Mouse (Mus musculus) stomach, postnatal 0 days (tissue): ENCODE data around the gene Rps3a1. TPM values are rescaled to one million over a fixed set of nuclear protein-coding genes. Genes with fewer than 3 reads are reported as not detected.
A peak's percentile ranks its signal among the peaks of the same experiment; 100 is the strongest.
"Not testable (repeated sequence)": the region's sequence is repeated elsewhere in the genome, so short reads cannot be mapped to it uniquely, and the experiment has no call there.

ENCODE experiments used
- ATAC-seq: fragments of 200-750 bp; cut with Nextera tagmentation; 2 replicates; pipeline ENCODE4 v1.8.0; 2017; ENCODE audit not compliant: low FRiP score, low TSS enrichment
- DNase-seq: peaks from one replicate; pipeline ENCODE4 v3.0.0-alpha.2; 2016; ENCODE audit warnings: low spot score
- H3K27ac ChIP-seq: fragments of 300-500 bp; sonication (generic); replicated peaks from 2 replicates; pipeline ENCODE4 v1.5.1; 2014; ENCODE audit warnings: mild to moderate bottlenecking, control low read depth
- H3K27me3 ChIP-seq: fragments of 300-500 bp; sonication (generic); 2 replicates; pipeline ENCODE4 v1.6.1; 2014; ENCODE audit warnings: low read length; ENCODE audit not compliant: control insufficient read depth, insufficient read depth
- H3K36me3 ChIP-seq: fragments of 300-500 bp; sonication (generic); 2 replicates; pipeline ENCODE4 v1.6.1; 2014; ENCODE audit warnings: low read length, mixed read lengths; ENCODE audit not compliant: control insufficient read depth, insufficient read depth
- H3K4me1 ChIP-seq: fragments of 300-500 bp; sonication (generic); replicated peaks from 2 replicates; pipeline ENCODE4 v1.6.1; 2014; ENCODE audit warnings: antibody characterized with exemption; ENCODE audit not compliant: control insufficient read depth, insufficient read depth
- H3K4me2 ChIP-seq: fragments of 300-500 bp; sonication (generic); replicated peaks from 2 replicates; pipeline ENCODE4 v1.6.1; 2014; ENCODE audit warnings: low read depth, mild to moderate bottlenecking, control low read depth, moderate library complexity
- H3K4me3 ChIP-seq: fragments of 300-500 bp; sonication (generic); 2 replicates; pipeline ENCODE4 v1.5.1; 2014; ENCODE audit warnings: low read depth, low read length, control low read depth
- H3K9ac ChIP-seq: fragments of 300-500 bp; sonication (generic); 2 replicates; pipeline ENCODE4 v1.6.1; 2014; ENCODE audit warnings: mild to moderate bottlenecking, low read length, control low read depth, mixed read lengths
- H3K9me3 ChIP-seq: fragments of 300-500 bp; sonication (generic); 2 replicates; pipeline ENCODE4 v1.6.1; 2016; ENCODE audit warnings: low read length; ENCODE audit not compliant: control insufficient read depth
- CTCF ChIP-seq: IDR thresholded peaks from 2 replicates; pipeline ENCODE4 v1.5.1; 2016; ENCODE audit warnings: antibody characterized with exemption, low read depth, mild to moderate bottlenecking, moderate library complexity
- EP300 ChIP-seq: optimal IDR thresholded peaks from 2 replicates; pipeline ENCODE3; 2016; ENCODE audit warnings: antibody characterized with exemption
- WGBS: fragments of 180-500 bp; shearing (Covaris S2); extraction: QIAGEN DNeasy Blood & Tissue Kit; methylation state at CpG from one replicate; pipeline ENCODE4 v1.1.7; 2014; 5-methylcytosine and 5-hydroxymethylcytosine counted together
- polyA plus RNA-seq: library from polyadenylated mRNA; unstranded; fragments of >200 nt; fragmentation: Nextera tagmentation; extraction: Ambion mirVana; gene quantifications from 2 replicates; pipeline ENCODE4 v1.2.1, GENCODE M21; 2015

Gene Rps3a1
- polyA plus RNA-seq, 1 experiment from 2014 or later = 1,198 TPM

GRCm38 (mm10) chr3:86110077-86110476 lies 32.4 kb downstream of the Rps3a1 start:
- Histone ChIP-seq H3K4me1 (no peaks in the 10 kb centered on the region), H3K9ac (no peak overlapping the region), H3K27ac (no peak overlapping the region), H3K27me3 (no peaks in the 10 kb centered on the region), H3K9me3 (no peaks in the 10 kb centered on the region), H3K4me2 (0 out of 2 replicates have a peak overlapping the region, but pooled peaks have one; percentile 23), H3K4me3 (no peak overlapping the region), H3K36me3 (peaks cover 4% of the 10 kb centered on the region)
- TF ChIP-seq CTCF (peak; percentile 67), EP300 (no peak)
- 18% methylated on average over 10 of the region's 10 CpGs for WGBS
- DNase-seq (peak; percentile 71), ATAC-seq (peak; percentile 67)

GRCm38 (mm10) chr3:86109099-86109498 lies 33.4 kb downstream of the Rps3a1 start:
- no peak for TF ChIP-seq EP300
- TF ChIP-seq CTCF = no peak
- no peaks in the 10 kb centered on the region for H3K4me1 ChIP-seq
- no peaks in the 10 kb centered on the region for H3K27me3 ChIP-seq
- no peaks in the 10 kb centered on the region for H3K9me3 ChIP-seq
- WGBS = 75% methylated on average over 7 of the region's 7 CpGs
- H3K4me2 ChIP-seq = no peak overlapping the region
- no peak overlapping the region for H3K27ac ChIP-seq
- no peak overlapping the region for H3K4me3 ChIP-seq
- H3K36me3 ChIP-seq = peaks cover 4% of the 10 kb centered on the region
- DNase-seq = no peak
- H3K9ac ChIP-seq = no peak overlapping the region
- ATAC-seq = no peak

GRCm38 (mm10) chr3:86108576-86108975 lies 33.9 kb downstream of the Rps3a1 start:
- H3K36me3 ChIP-seq = peaks cover 4% of the 10 kb centered on the region
- H3K4me2 ChIP-seq = no peak overlapping the region
- 64% methylated on average over 4 of the region's 4 CpGs for WGBS
- no peak for TF ChIP-seq EP300
- TF ChIP-seq CTCF = no peak
- no peak overlapping the region for H3K4me3 ChIP-seq
- ATAC-seq (peak; percentile 75), DNase-seq (no peak)
- H3K9ac ChIP-seq = no peak overlapping the region
- no peaks in the 10 kb centered on the region for H3K9me3 ChIP-seq
- H3K27me3 ChIP-seq = no peaks in the 10 kb centered on the region
- no peaks in the 10 kb centered on the region for H3K4me1 ChIP-seq
- H3K27ac ChIP-seq = no peak overlapping the region

DNA sequence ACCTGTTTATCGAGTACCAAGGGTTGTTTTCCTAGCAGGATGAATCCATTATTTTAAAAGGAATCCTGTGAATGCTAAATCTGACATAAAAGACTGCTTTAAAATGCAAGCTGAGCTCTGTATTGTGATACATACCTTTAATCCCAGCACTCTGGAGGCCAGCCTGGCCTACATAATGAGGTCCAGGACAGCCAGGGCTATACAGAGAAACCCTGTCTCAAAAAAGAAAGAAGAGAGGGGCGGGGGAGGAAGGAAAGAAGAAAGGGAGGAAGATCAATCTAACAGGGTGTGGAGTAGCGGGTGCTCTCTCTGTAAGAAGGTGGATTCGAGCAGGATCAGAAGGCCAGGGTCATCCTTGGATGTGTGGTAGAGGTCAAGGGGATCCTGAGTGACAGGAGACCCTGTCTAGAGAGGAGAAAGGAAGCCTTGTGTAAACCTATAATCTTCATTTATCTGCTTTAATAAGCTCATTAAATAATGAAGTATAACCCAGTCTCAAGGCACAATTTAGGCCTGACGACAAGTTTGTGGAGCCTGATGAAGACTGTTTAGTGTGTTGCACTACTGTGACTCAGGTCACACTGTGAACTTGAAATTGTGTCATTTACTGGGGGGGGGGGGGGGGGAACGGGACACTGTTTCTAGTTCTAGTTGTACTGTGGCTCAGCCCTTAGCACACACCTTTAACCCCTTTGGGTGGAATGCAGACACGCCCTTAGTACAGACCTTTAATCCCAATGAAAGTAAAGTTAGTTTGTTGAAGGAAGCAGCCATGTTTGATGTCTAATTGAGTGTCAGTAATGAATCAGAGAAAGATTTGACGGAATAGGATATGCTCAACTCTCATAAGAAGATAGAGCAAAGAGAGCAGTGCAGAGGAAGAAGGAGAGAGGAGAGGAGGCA lies 34.6 kb downstream of the Rps3a1 start:
- H3K9ac ChIP-seq = no peak overlapping the region
- H3K4me3 ChIP-seq = no peak overlapping the region
- DNase-seq = no peak
- no peaks in the 10 kb centered on the region for H3K4me1 ChIP-seq
- no peak overlapping the region for H3K27ac ChIP-seq
- WGBS = 68% methylated on average over 8 of the region's 8 CpGs
- peaks cover 4% of the 10 kb centered on the region for H3K36me3 ChIP-seq
- peak; percentile 78 for ATAC-seq
- no peak for TF ChIP-seq CTCF
- TF ChIP-seq EP300 = no peak
- H3K9me3 ChIP-seq = no peaks in the 10 kb centered on the region
- no peak overlapping the region for H3K4me2 ChIP-seq
- H3K27me3 ChIP-seq = no peaks in the 10 kb centered on the region

DNA sequence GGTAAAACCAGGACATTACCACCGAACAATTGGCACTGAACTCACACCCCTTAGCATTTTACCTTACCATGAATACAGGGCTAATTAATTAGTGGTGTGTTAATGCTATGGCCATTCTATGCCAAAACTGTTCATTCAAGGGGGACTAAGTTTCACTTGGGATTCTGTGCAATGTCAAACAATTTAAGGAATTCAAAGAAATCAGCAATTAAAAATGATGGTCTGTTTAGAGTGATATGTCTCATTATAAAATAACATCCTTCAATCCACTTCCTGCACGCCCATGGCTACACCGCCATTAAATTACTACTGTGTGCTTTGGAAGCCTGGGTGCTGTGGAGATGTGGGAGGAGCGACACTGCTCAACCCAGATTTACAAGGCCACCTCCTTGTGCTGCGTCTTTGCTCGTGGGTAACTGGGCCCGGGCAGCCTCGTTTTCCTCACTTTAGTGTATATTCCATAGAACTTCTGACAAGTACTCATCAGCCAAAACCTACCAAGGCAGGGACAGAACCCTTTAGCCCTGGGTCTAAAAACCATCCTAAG lies 36.3 kb downstream of the Rps3a1 start:
- DNase-seq (no peak), ATAC-seq (no peak)
- H3K36me3 ChIP-seq = peaks cover 4% of the 10 kb centered on the region

GRCm38 (mm10) chr3:86104909-86105308 lies 37.6 kb downstream of the Rps3a1 start:
- no peak for DNase-seq
- WGBS = 70% methylated on average over 4 of the region's 4 CpGs

More for the DNA sequence above, 36.3 kb downstream of the Rps3a1 start:
- no peak for TF ChIP-seq CTCF
- TF ChIP-seq EP300 = no peak
- 91% methylated on average over 8 of the region's 8 CpGs for WGBS
- Histone ChIP-seq H3K4me2 (no peak overlapping the region), H3K4me1 (no peaks in the 10 kb centered on the region), H3K27me3 (no peaks in the 10 kb centered on the region), H3K4me3 (no peak overlapping the region), H3K27ac (no peak overlapping the region), H3K9me3 (no peaks in the 10 kb centered on the region), H3K9ac (no peak overlapping the region)

GRCm38 (mm10) chr3:86104433-86104832 lies 38.1 kb downstream of the Rps3a1 start:
- not testable (repeated sequence) for H3K9me3 ChIP-seq, H3K27ac ChIP-seq, ATAC-seq, H3K36me3 ChIP-seq, H3K4me1 ChIP-seq, H3K4me2 ChIP-seq, H3K4me3 ChIP-seq, DNase-seq, H3K9ac ChIP-seq, H3K27me3 ChIP-seq
- 86% methylated on average over 7 of the region's 7 CpGs for WGBS

More at GRCm38 (mm10) chr3:86104909-86105308, 37.6 kb downstream of the Rps3a1 start:
- Histone ChIP-seq H3K4me1 (no peaks in the 10 kb centered on the region), H3K36me3 (peaks cover 4% of the 10 kb centered on the region), H3K27ac (no peak overlapping the region), H3K4me2 (no peak overlapping the region), H3K9ac (no peak overlapping the region), H3K4me3 (no peak overlapping the region), H3K9me3 (no peaks in the 10 kb centered on the region), H3K27me3 (no peaks in the 10 kb centered on the region)
- no peak for TF ChIP-seq CTCF
- TF ChIP-seq EP300 = no peak
- no peak for ATAC-seq
